Mouse (Mus musculus) heart, postnatal 0 days (tissue): ENCODE measurements at regions not wholly inside any gene's neighbourhood (a gene's known extent, or its start where the extent isn't known, plus 50 kb on each side); places are given as distances from the start of the nearest gene placed in this dataset.
A peak's percentile ranks its signal among the peaks of the same experiment; 100 is the strongest.

ENCODE experiments used
- ATAC-seq: fragments of 200-750 bp; cut with Nextera tagmentation; 2 replicates; pipeline ENCODE4 v1.8.0; 2017; ENCODE audit warnings: low read depth, moderate number of reproducible peaks, moderate library complexity; ENCODE audit not compliant: insufficient read depth
- DNase-seq: peaks from one replicate; pipeline ENCODE4 v3.0.0-alpha.2; 2016; ENCODE audit warnings: low spot score
- H3K27ac ChIP-seq: fragments of 300-500 bp; sonication (generic); 2 replicates; pipeline ENCODE4 v1.5.1; 2014; ENCODE audit warnings: low read depth, mild to moderate bottlenecking
- H3K27me3 ChIP-seq: fragments of 300-500 bp; sonication (generic); 2 replicates; pipeline ENCODE4 v1.6.1; 2014; ENCODE audit warnings: low read length, mixed read lengths; ENCODE audit not compliant: control insufficient read depth, insufficient read depth
- H3K36me3 ChIP-seq: fragments of 300-500 bp; sonication (generic); replicated peaks from 2 replicates; pipeline ENCODE4 v1.6.1; 2014; ENCODE audit warnings: low read length, mixed read lengths; ENCODE audit not compliant: control insufficient read depth, insufficient read depth
- H3K4me1 ChIP-seq: fragments of 300-500 bp; sonication (generic); 2 replicates; pipeline ENCODE4 v1.6.1; 2014; ENCODE audit warnings: antibody characterized with exemption; ENCODE audit not compliant: control insufficient read depth, insufficient read depth
- H3K4me2 ChIP-seq: fragments of 300-500 bp; sonication (generic); 2 replicates; pipeline ENCODE4 v1.6.1; 2014; ENCODE audit warnings: low read depth, mild to moderate bottlenecking, low read length, moderate library complexity
- H3K4me3 ChIP-seq: fragments of 300-500 bp; sonication (generic); 2 replicates; pipeline ENCODE4 v1.5.1; 2014; ENCODE audit warnings: low read depth, low read length
- H3K9ac ChIP-seq: fragments of 300-500 bp; sonication (generic); replicated peaks from 2 replicates; pipeline ENCODE4 v1.6.1; 2014; ENCODE audit warnings: low read depth, low read length, mixed read lengths
- H3K9me3 ChIP-seq: fragments of 300-500 bp; sonication (generic); replicated peaks from 2 replicates; pipeline ENCODE4 v1.6.1; 2016; ENCODE audit warnings: low read length; ENCODE audit not compliant: control insufficient read depth
- CTCF ChIP-seq: IDR thresholded peaks from 2 replicates; pipeline ENCODE4 v1.5.1; 2016; ENCODE audit warnings: antibody characterized with exemption, control low read depth, low read depth
- EP300 ChIP-seq: IDR thresholded peaks from 2 replicates; pipeline ENCODE4 v1.6.1; 2016; ENCODE audit warnings: antibody characterized with exemption, low read depth
- WGBS: fragments of 180-500 bp; shearing (Covaris S2); extraction: QIAGEN DNeasy Blood & Tissue Kit; methylation state at CpG from one replicate; pipeline ENCODE4 v1.1.7; 2014; 5-methylcytosine and 5-hydroxymethylcytosine counted together

GRCm38 (mm10) chr9:118393567-118393966 is 84.4 kb upstream of the Eomes start:
- H3K36me3 ChIP-seq = no peaks in the 10 kb centered on the region
- TF ChIP-seq CTCF (no peak), EP300 (no peak)
- no peak overlapping the region for H3K4me2 ChIP-seq

DNA sequence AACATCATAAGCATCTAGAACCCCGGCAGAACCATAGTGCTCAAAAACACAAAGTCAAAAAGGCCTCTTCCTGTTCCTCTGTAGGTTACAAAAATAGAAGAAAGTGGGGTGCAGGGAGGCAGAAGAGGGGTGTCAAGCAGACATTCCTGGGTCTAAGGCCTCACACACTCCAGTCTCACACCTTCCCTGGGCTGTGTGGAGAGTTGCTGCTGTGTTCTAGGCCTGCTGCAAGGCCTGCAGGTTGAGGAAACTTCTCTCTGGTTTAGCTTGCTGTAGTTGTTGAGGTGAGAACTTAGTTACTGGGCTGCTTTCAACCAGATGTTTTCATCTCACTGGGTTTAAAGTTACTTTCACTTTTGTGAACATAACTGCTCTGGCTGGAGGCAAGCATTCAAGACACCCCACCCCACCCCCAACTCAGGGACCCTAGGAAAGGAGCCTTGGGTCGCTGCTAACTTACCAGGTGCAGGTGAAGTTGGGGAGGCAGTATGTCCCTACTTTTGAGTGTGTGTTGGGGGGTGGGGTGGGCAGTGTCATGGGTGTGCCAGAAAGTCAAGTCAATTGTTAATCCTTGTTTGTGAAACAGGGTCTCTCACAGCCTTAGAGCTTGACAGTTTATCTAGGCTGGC is 81.5 kb upstream of the Eomes start:
- H3K27me3 ChIP-seq = no peaks in the 10 kb centered on the region
- H3K9ac ChIP-seq = no peak overlapping the region
- no peak overlapping the region for H3K4me2 ChIP-seq
- 61% methylated on average over 2 of the region's 2 CpGs for WGBS
- ATAC-seq (no peak), DNase-seq (no peak)
- no peak for TF ChIP-seq EP300
- no peak for TF ChIP-seq CTCF
- H3K4me1 ChIP-seq = no peaks in the 10 kb centered on the region
- H3K36me3 ChIP-seq = no peaks in the 10 kb centered on the region
- no peak overlapping the region for H3K4me3 ChIP-seq
- no peaks in the 10 kb centered on the region for H3K9me3 ChIP-seq
- peak overlapping the region; percentile 46; the same call in 1 of the 2 replicates for H3K27ac ChIP-seq

More at GRCm38 (mm10) chr9:118393567-118393966, 84.4 kb upstream of the Eomes start:
- no peaks in the 10 kb centered on the region for H3K9me3 ChIP-seq
- DNase-seq (no peak), ATAC-seq (no peak)
- peaks cover 7% of the 10 kb centered on the region for H3K27me3 ChIP-seq
- no peak overlapping the region for H3K9ac ChIP-seq
- no peak overlapping the region for H3K4me3 ChIP-seq
- no peak overlapping the region for H3K27ac ChIP-seq
- 0 out of 2 replicates have a peak, but pooled peaks cover 13% of the 10 kb centered on the region for H3K4me1 ChIP-seq
- WGBS = 52% methylated on average over 4 of the region's 4 CpGs

- Histone ChIP-seq H3K4me3 (no peak overlapping the region), H3K36me3 (no peaks in the 10 kb centered on the region), H3K9me3 (no peaks in the 10 kb centered on the region), H3K4me2 (no peak overlapping the region), H3K27me3 (no peaks in the 10 kb centered on the region), H3K27ac (no peak overlapping the region), H3K9ac (no peak overlapping the region), H3K4me1 (no peaks in the 10 kb centered on the region)
- DNase-seq = no peak
- WGBS = 58% methylated on average over 3 of the region's 3 CpGs
- ATAC-seq = no peak
- TF ChIP-seq EP300 (no peak), CTCF (no peak)
Observed at GRCm38 (mm10) chr9:118400520-118400919, 77.5 kb upstream of the Eomes start.

DNA sequence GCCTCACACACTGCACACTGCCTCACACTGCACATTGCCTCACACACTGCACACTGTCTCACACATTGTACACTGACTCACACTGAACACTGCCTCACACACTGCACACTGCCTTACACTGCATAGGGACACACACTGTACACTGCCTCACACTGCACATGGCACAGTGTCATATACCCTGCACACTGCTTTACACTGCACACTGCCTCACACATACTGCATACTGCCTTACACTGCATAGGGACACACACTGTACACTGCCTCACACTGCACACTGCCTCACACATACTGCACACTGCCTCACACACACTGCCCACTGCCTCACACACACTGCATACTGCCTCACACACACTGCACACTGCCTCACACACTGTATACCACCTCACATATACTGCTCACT is 76.8 kb upstream of the Eomes start:
- no peaks in the 10 kb centered on the region for H3K9me3 ChIP-seq
- ATAC-seq = no peak
- TF ChIP-seq CTCF = no peak
- no peak for TF ChIP-seq EP300
- H3K9ac ChIP-seq = no peak overlapping the region
- no peaks in the 10 kb centered on the region for H3K4me1 ChIP-seq
- no peak overlapping the region for H3K4me2 ChIP-seq
- no peak overlapping the region for H3K27ac ChIP-seq
- H3K4me3 ChIP-seq = no peak overlapping the region
- DNase-seq = no peak
- H3K27me3 ChIP-seq = no peaks in the 10 kb centered on the region
- H3K36me3 ChIP-seq = no peaks in the 10 kb centered on the region

GRCm38 (mm10) chr9:118404867-118405266 is 73.1 kb upstream of the Eomes start:
- 71% methylated on average over 6 of the region's 6 CpGs for WGBS

GRCm38 (mm10) chr9:118405926-118406518 is 72.0 kb upstream of the Eomes start:
- Histone ChIP-seq H3K9ac (no peak overlapping the region), H3K4me3 (no peak overlapping the region), H3K36me3 (no peaks in the 10 kb centered on the region), H3K4me2 (no peak overlapping the region), H3K27ac (no peak overlapping the region), H3K9me3 (no peaks in the 10 kb centered on the region), H3K27me3 (no peaks in the 10 kb centered on the region), H3K4me1 (no peaks in the 10 kb centered on the region)
- TF ChIP-seq CTCF = no peak
- TF ChIP-seq EP300 = no peak
- ATAC-seq (no peak), DNase-seq (no peak)
- WGBS = 67% methylated on average over 9 of the region's 9 CpGs

More at GRCm38 (mm10) chr9:118404867-118405266, 73.1 kb upstream of the Eomes start:
- Histone ChIP-seq H3K27ac (no peak overlapping the region), H3K4me2 (no peak overlapping the region), H3K27me3 (no peaks in the 10 kb centered on the region), H3K9me3 (no peaks in the 10 kb centered on the region), H3K4me1 (no peaks in the 10 kb centered on the region), H3K36me3 (no peaks in the 10 kb centered on the region), H3K9ac (no peak overlapping the region), H3K4me3 (no peak overlapping the region)
- TF ChIP-seq CTCF (no peak), EP300 (no peak)
- no peak for ATAC-seq
- DNase-seq = no peak
